Mouse (Mus musculus) erythroid progenitor cell, adult 5-6 weeks (primary cell): Measurements from ENCODE around the gene Nmral1. TPM values are rescaled to one million over a fixed set of nuclear protein-coding genes. Genes with fewer than 3 reads are reported as not detected.

ENCODE experiments used
- ATAC-seq: replicated peaks from 2 replicates; pipeline ENCODE4 v1.8.0; 2016; ENCODE audit warnings: moderate number of reproducible peaks, mild to moderate bottlenecking, moderate TSS enrichment, inconsistent platforms; ENCODE audit not compliant: poor library complexity, low FRiP score, severe bottlenecking
- total RNA-seq, 2 experiments: library from RNA; stranded (forward) in 1 of 2; stranded (reverse) in 1 of 2; fragments of 150-400 nt in 1 of 2; fragments of 186-747, 209-891 nt in 1 of 2; gene quantifications; 2 replicates each; pipeline versions ENCODE4 v1.2.3 to v1.2.4; 2015 to 2017; ENCODE audit warnings: low replicate concordance in 2 of 2

Gene Nmral1
- total RNA-seq, 2 experiments from 2014 or later: 22.2 to 24.3 TPM

DNA sequence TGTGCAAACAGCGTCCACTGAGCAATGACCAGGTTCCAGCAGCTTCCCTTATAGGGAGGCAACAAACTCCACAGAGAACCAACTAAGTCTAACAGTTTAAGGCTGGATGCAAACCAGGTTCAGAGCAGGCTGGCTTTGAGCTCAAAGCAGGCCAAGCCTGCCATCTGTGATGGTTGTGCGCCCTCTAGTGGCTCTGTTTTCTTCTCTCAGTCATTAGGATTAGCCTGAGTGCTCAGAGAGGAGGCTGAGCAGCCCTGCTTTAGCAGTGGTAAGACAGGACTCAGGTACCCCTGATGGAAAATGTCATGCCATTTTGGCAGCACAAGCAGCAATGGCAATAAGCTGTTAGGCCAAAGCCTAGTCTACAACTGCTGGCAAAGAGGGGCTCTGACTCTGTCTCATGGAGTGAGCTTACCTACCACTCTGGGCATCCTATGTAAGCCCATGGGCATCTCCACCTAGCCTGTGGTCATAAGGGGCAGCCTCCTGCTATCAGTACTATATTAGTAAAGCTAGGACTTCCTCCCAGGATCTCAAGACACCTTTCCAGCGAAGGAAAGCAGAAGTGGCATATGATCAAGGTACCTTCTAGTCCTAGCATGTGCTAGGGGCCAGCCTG, 51.9 kb downstream of the Nmral1 start:
- ATAC-seq: peak; percentile 84

DNA sequence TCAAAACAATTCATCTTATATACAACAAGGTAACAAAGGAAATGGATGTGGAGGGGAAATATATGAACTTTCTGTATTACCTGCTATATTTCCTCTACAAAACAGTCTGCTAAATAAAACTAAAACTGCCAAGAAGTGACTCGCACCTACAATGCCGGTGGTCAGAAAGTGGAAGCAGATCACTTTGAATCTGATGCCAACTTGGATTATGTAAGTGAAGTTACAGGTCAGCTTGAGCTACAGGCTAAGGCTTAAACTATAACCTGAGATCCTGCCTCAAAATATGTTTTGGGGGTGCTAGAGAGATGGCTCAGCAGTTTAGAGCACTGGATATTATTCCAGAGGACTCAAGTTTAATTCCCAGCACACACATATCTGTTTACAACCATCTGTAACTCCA, 53.4 kb downstream of the Nmral1 start:
- no peak for ATAC-seq

- ATAC-seq: no peak
Measured at GRCm38 (mm10) chr16:4663806-4664205, 55.4 kb downstream of the Nmral1 start.

GRCm38 (mm10) chr16:4661605-4662004, 57.6 kb downstream of the Nmral1 start:
- no peak for ATAC-seq

Other genes with a start within 250 kb of the Nmral1 start
- gene Srl, start 177.5 kb downstream of the Nmral1 start, total RNA-seq (2015; ENCODE audit: low replicate concordance): 2.9 TPM in 1 of 2 replicates, not detected in the other
- gene Srl, start 177.5 kb downstream of the Nmral1 start, total RNA-seq (2017; ENCODE audit: low replicate concordance): 1.4 TPM in 1 of 2 replicates, not detected in the other
- gene Tfap4, start 159.5 kb downstream of the Nmral1 start, total RNA-seq (2015; ENCODE audit: low replicate concordance): 4.6 and 7.6 TPM in 2 replicates
- 1.7 and 2.7 TPM in 2 replicates for gene Tfap4, start 159.5 kb downstream of the Nmral1 start, total RNA-seq (2017; ENCODE audit: low replicate concordance)
- not detected in 2 replicates for gene Glis2, start 124.6 kb downstream of the Nmral1 start, total RNA-seq (2015; ENCODE audit: low replicate concordance)
- gene Glis2, start 124.6 kb downstream of the Nmral1 start, total RNA-seq (2017; ENCODE audit: low replicate concordance): not detected in 2 replicates
- gene Pam16, start 94.4 kb downstream of the Nmral1 start, total RNA-seq (2015; ENCODE audit: low replicate concordance): 9.4 and 16.8 TPM in 2 replicates
- gene Pam16, start 94.4 kb downstream of the Nmral1 start, total RNA-seq (2017; ENCODE audit: low replicate concordance): 3.9 and 9.6 TPM in 2 replicates
- not detected in 2 replicates for gene Vasn, start 79.4 kb downstream of the Nmral1 start, total RNA-seq (2015; ENCODE audit: low replicate concordance)
- not detected in 2 replicates for gene Vasn, start 79.4 kb downstream of the Nmral1 start, total RNA-seq (2017; ENCODE audit: low replicate concordance)
- 10.1 and 12.6 TPM in 2 replicates for gene Dnaja3, start 79.4 kb downstream of the Nmral1 start, total RNA-seq (2015; ENCODE audit: low replicate concordance)
- gene Dnaja3, start 79.4 kb downstream of the Nmral1 start, total RNA-seq (2017; ENCODE audit: low replicate concordance): 10.9 and 14.3 TPM in 2 replicates
- gene Coro7, start 39.6 kb downstream of the Nmral1 start, total RNA-seq (2015; ENCODE audit: low replicate concordance): 19.8 and 36.5 TPM in 2 replicates
- gene Coro7, start 39.6 kb downstream of the Nmral1 start, total RNA-seq (2017; ENCODE audit: low replicate concordance): 7.3 and 14.8 TPM in 2 replicates
- gene Hmox2, start 7.0 kb upstream of the Nmral1 start, total RNA-seq (2015; ENCODE audit: low replicate concordance): 10.1 and 13.0 TPM in 2 replicates
- gene Hmox2, start 7.0 kb upstream of the Nmral1 start, total RNA-seq (2017; ENCODE audit: low replicate concordance): 8.5 and 13.0 TPM in 2 replicates
- gene Cdip1, start 70.9 kb upstream of the Nmral1 start, total RNA-seq (2015; ENCODE audit: low replicate concordance): 2.5 and 6.1 TPM in 2 replicates
- 4.5 TPM in 2 replicates for gene Cdip1, start 70.9 kb upstream of the Nmral1 start, total RNA-seq (2017; ENCODE audit: low replicate concordance)
- gene 4930562C15Rik, start 116.1 kb upstream of the Nmral1 start, total RNA-seq (2015; ENCODE audit: low replicate concordance): not detected in 2 replicates
- not detected in 2 replicates for gene 4930562C15Rik, start 116.1 kb upstream of the Nmral1 start, total RNA-seq (2017; ENCODE audit: low replicate concordance)
- 8.3 and 10.1 TPM in 2 replicates for gene Ubald1, start 161.0 kb upstream of the Nmral1 start, total RNA-seq (2015; ENCODE audit: low replicate concordance)
- gene Ubald1, start 161.0 kb upstream of the Nmral1 start, total RNA-seq (2017; ENCODE audit: low replicate concordance): 0.91 and 1.7 TPM in 2 replicates
- 8.6 and 10.5 TPM in 2 replicates for gene Mgrn1, start 166.9 kb upstream of the Nmral1 start, total RNA-seq (2015; ENCODE audit: low replicate concordance)
- 0.38 and 2.2 TPM in 2 replicates for gene Mgrn1, start 166.9 kb upstream of the Nmral1 start, total RNA-seq (2017; ENCODE audit: low replicate concordance)
- 4.2 and 9.4 TPM in 2 replicates for gene Nudt16l1, start 219.4 kb upstream of the Nmral1 start, total RNA-seq (2015; ENCODE audit: low replicate concordance)
- 0.53 and 5.8 TPM in 2 replicates for gene Nudt16l1, start 219.4 kb upstream of the Nmral1 start, total RNA-seq (2017; ENCODE audit: low replicate concordance)
- 13.0 and 20.9 TPM in 2 replicates for gene Anks3, start 244.8 kb upstream of the Nmral1 start, total RNA-seq (2015; ENCODE audit: low replicate concordance)
- 15.3 and 28.9 TPM in 2 replicates for gene Anks3, start 244.8 kb upstream of the Nmral1 start, total RNA-seq (2017; ENCODE audit: low replicate concordance)